Mouse (Mus musculus): Measurements from ENCODE around the gene Nenf.

Gene Nenf

GRCm38 (mm10) chr1:191318686-191319085, 692 bp upstream of the Nenf start:
- peak in 1 of 2 experiments; percentile 24 for DNase-seq

GRCm38 (mm10) chr1:191316818-191317217, 1.2 kb downstream of the Nenf start:
- peak in 1 of 2 experiments; percentile 19 for DNase-seq

GRCm38 (mm10) chr1:191313926-191314325, 4.1 kb downstream of the Nenf start:
- DNase-seq = no peak

GRCm38 (mm10) chr1:191313158-191313557, 4.8 kb downstream of the Nenf start:
- no peak for DNase-seq

GRCm38 (mm10) chr1:191312513-191312941, 5.5 kb downstream of the Nenf start:
- peak; percentile 88 to 89 for DNase-seq

- no peak for DNase-seq
Observed at GRCm38 (mm10) chr1:191311296-191311898, 6.6 kb downstream of the Nenf start.

GRCm38 (mm10) chr1:191307766-191308455, 10.1 kb downstream of the Nenf start:
- DNase-seq = no peak

GRCm38 (mm10) chr1:191306316-191306715, 11.7 kb downstream of the Nenf start:
- DNase-seq = no peak

GRCm38 (mm10) chr1:191305610-191306009, 12.4 kb downstream of the Nenf start:
- no peak for DNase-seq

GRCm38 (mm10) chr1:191304216-191304615, 13.8 kb downstream of the Nenf start:
- DNase-seq = no peak

GRCm38 (mm10) chr1:191303736-191304135, 14.3 kb downstream of the Nenf start:
- peak in 1 of 2 experiments; percentile 82 for DNase-seq

- DNase-seq = no peak
Observed at GRCm38 (mm10) chr1:191301903-191302302, 16.1 kb downstream of the Nenf start.

- peak; percentile 65 to 66 for DNase-seq
Observed at GRCm38 (mm10) chr1:191299215-191299942, 18.6 kb downstream of the Nenf start.

- no peak for DNase-seq
Observed at GRCm38 (mm10) chr1:191298304-191298703, 19.7 kb downstream of the Nenf start.

- peak; percentile 59 to 76 for DNase-seq
Observed at GRCm38 (mm10) chr1:191296445-191296844, 21.5 kb downstream of the Nenf start.

GRCm38 (mm10) chr1:191295784-191296183, 22.2 kb downstream of the Nenf start:
- DNase-seq = no peak

GRCm38 (mm10) chr1:191293996-191294795, 23.8 kb downstream of the Nenf start:
- DNase-seq = no peak

GRCm38 (mm10) chr1:191293051-191293450, 24.9 kb downstream of the Nenf start:
- no peak for DNase-seq

GRCm38 (mm10) chr1:191292348-191292747, 25.6 kb downstream of the Nenf start:
- DNase-seq = peak; percentile 45 to 66

GRCm38 (mm10) chr1:191288762-191289161, 29.2 kb downstream of the Nenf start:
- peak; percentile 80 to 82 for DNase-seq

GRCm38 (mm10) chr1:191284502-191284901, 33.5 kb downstream of the Nenf start:
- DNase-seq = no peak

- no peak for DNase-seq
Observed at GRCm38 (mm10) chr1:191283110-191284040, 34.6 kb downstream of the Nenf start.
